Mouse (Mus musculus) small intestine, adult 2 months (tissue): ENCODE measurements around the gene Ube2j2.

ENCODE experiments used
- CTCF ChIP-seq: fragments of 200-500 bp; IDR thresholded peaks from 2 replicates; pipeline ENCODE4 v1.5.1; 2012; ENCODE audit warnings: low read depth, mild to moderate bottlenecking, control low read depth, inconsistent platforms, low read length, moderate library complexity, mixed read lengths; ENCODE audit not compliant: insufficient replicate concordance, insufficient read length; ENCODE audit errors: extremely low read depth
- POLR2A ChIP-seq: fragments of 200-500 bp; IDR thresholded peaks from 2 replicates; pipeline ENCODE4 v1.6.1; 2012; ENCODE audit warnings: low read depth, mild to moderate bottlenecking, control low read depth, inconsistent platforms, low read length, moderate library complexity

GRCm38 (mm10) chr4:155983788-155984187 lies 40.2 kb downstream of the Ube2j2 start:
- TF ChIP-seq CTCF (no peak), POLR2A (no peak)
